Mouse (Mus musculus): ENCODE measurements around the gene Otub1. TPM values are rescaled to one million over a fixed set of nuclear protein-coding genes. Genes with fewer than 3 reads are reported as not detected.

The Otub1 gene
- polyA plus RNA-seq, 1 experiment from 2014 or later = 260 TPM

DNA sequence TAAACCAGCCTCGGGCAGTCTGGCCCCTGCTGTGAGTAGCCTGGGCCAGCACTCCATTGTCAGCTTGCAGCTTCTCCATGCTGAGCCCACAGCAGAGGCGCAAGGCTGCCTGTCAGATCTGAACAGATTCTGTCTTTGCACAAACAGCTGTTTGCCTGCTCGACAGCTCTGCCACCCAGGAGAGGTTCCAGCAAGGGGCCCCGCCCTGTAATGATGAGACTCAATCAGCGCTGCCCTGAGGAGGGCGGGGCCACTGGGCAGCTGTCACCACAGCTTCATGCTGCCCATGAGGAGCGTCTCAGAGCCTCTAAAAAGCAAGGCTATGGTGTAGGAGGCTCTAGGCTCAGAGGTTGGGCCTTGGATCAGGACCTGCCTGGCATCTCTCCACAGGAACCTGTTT is 52.9 kb downstream of the Otub1 start:
- Histone ChIP-seq H3K4me2 (ENCODE audit: low read depth, severe bottlenecking) (no peak overlapping the region), H3K4me3 (ENCODE audit: low read depth, low read length) (no peak overlapping the region), H3K27me3 (ENCODE audit: control insufficient read depth, insufficient read depth, low read length) (peaks cover 11% of the 10 kb centered on the region), H3K9ac (ENCODE audit: low read length) (no peak overlapping the region), H3K27ac (replicated peaks; ENCODE audit: low read depth, low read length) (no peak overlapping the region), H3K36me3 (ENCODE audit: control insufficient read depth, insufficient read depth, low read length) (no peaks in the 10 kb centered on the region), H3K4me1 (ENCODE audit: control insufficient read depth, insufficient read depth, low read length) (peaks cover 40% of the 10 kb centered on the region), H3K9me3 (ENCODE audit: control insufficient read depth, low read length) (no peaks in the 10 kb centered on the region)
- WGBS = 21% methylated on average over 7 of the region's 7 CpGs
- ATAC-seq (ENCODE audit: insufficient number of reproducible peaks, low FRiP score, low TSS enrichment, low read depth) (no peak), DNase-seq (ENCODE audit: low spot score) (no peak)

DNA sequence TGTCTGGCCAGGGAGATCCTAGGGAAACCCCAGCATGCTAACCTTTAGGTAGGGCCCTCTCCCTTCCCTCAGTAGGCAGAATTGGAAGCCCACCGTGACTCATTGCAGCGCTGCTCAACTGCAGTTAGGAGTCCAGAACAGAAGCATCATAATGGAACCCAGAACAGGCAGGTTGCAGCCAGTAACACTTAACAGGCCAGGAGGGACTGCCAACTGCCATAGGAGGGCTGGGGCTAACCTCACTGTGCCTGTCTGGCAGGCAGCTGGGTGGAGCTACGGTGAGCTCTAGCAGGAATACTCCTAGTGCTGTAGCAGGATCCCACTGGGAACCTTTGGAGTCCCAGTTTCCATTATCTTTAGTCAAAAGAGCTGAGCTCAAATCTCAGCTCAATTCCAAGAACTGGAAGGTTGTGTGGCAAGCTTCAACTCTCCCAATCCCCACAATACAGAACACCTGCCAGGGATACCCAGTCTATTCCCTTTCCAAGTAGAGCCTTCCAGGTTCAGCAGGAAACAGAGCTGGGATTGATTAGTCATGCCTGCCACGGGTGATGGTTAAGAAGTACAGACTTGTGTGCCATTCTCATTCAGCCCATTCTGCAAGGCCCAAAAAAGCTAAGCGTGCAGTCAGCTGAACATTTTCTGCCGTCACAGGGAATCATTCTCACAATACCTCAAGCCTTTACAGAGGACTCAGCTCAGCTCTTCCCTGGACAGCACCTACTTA is 54.0 kb downstream of the Otub1 start:
- Histone ChIP-seq H3K4me3 (ENCODE audit: low read depth, low read length) (no peak overlapping the region), H3K9ac (ENCODE audit: low read length) (no peak overlapping the region), H3K4me1 (ENCODE audit: control insufficient read depth, insufficient read depth, low read length) (peaks cover 42% of the 10 kb centered on the region), H3K36me3 (ENCODE audit: control insufficient read depth, insufficient read depth, low read length) (no peaks in the 10 kb centered on the region), H3K27me3 (ENCODE audit: control insufficient read depth, insufficient read depth, low read length) (peaks cover 4% of the 10 kb centered on the region), H3K4me2 (ENCODE audit: low read depth, severe bottlenecking) (no peak overlapping the region), H3K27ac (replicated peaks; ENCODE audit: low read depth, low read length) (no peak overlapping the region), H3K9me3 (ENCODE audit: control insufficient read depth, low read length) (no peaks in the 10 kb centered on the region)
- 87% methylated on average over 6 of the region's 6 CpGs for WGBS
- DNase-seq (ENCODE audit: low spot score) = no peak
- ATAC-seq (ENCODE audit: insufficient number of reproducible peaks, low FRiP score, low TSS enrichment, low read depth) = no peak

DNA sequence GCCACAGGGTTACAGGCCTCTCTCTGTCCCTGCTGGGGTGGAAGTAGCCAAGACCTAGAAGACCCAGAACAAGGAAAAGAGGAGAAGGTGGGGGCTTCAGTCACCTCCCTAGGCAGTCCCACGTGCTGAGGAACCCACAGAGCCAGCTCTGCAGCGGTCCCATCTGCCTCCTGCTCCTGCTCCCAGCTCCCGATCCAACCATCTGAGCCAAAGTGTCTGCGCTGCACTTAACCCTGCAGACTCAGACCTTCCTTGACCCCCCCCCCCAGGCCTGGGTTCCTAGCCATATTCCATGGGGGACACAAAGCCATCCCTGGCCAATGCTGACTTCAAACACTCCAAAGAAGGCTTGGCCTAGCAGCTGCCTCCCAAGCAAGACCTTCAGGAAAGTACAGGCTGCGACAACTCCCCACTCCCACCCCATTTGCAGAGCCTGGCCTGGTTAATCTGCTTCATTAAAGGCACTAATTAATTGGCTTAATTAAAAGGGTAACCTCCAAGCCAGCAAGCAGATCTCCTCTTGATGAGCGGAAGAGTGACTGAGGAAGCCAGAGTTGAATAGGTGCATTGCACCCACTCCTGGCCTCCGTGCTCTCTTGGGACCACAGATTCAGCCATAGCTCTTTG is 54.7 kb downstream of the Otub1 start:
- 91% methylated on average over 7 of the region's 7 CpGs for WGBS
- Histone ChIP-seq H3K4me1 (ENCODE audit: control insufficient read depth, insufficient read depth, low read length) (peaks cover 37% of the 10 kb centered on the region), H3K9ac (ENCODE audit: low read length) (no peak overlapping the region), H3K27ac (replicated peaks; ENCODE audit: low read depth, low read length) (no peak overlapping the region), H3K4me2 (ENCODE audit: low read depth, severe bottlenecking) (no peak overlapping the region), H3K36me3 (ENCODE audit: control insufficient read depth, insufficient read depth, low read length) (no peaks in the 10 kb centered on the region), H3K27me3 (ENCODE audit: control insufficient read depth, insufficient read depth, low read length) (peaks cover 3% of the 10 kb centered on the region), H3K4me3 (ENCODE audit: low read depth, low read length) (no peak overlapping the region), H3K9me3 (ENCODE audit: control insufficient read depth, low read length) (no peaks in the 10 kb centered on the region)
- DNase-seq (ENCODE audit: low spot score) (no peak), ATAC-seq (ENCODE audit: insufficient number of reproducible peaks, low FRiP score, low TSS enrichment, low read depth) (no peak)

DNA sequence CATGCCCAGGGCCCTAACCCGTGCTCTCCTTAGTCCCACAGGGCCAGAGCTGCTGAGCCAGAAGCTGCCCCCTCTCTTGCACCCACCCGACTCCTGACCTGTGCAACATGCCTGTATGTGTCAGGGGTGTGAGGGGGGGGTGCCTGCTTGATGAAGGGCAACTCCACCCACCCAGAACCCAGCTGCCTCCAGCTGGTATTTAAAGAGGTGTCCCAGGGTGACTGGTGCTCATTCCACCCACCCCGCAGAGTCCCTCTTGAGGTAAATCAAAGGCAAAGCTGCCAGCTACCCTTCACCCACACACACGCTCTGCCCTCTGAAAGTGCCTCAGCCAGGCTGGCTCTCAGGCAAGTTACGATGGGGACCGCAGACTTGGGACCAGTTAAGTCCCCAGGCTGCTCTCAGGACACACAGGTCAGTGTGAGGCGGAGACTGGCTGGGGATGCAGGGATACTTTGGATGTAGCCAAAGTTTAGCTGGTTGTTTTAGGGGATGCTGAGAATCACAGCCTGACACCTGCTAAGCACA is 56.9 kb downstream of the Otub1 start:
- H3K9me3 ChIP-seq (ENCODE audit: control insufficient read depth, low read length) = no peaks in the 10 kb centered on the region; the same call in 1 of the 2 replicates
- no peak overlapping the region for H3K9ac ChIP-seq (ENCODE audit: low read length)
- 62% methylated on average over 7 of the region's 7 CpGs for WGBS
- H3K4me3 ChIP-seq (ENCODE audit: low read depth, low read length) = no peak overlapping the region
- H3K36me3 ChIP-seq (ENCODE audit: control insufficient read depth, insufficient read depth, low read length) = no peaks in the 10 kb centered on the region
- ATAC-seq (ENCODE audit: insufficient number of reproducible peaks, low FRiP score, low TSS enrichment, low read depth) (no peak), DNase-seq (ENCODE audit: low spot score) (no peak)
- peaks cover 36% of the 10 kb centered on the region for H3K4me1 ChIP-seq (ENCODE audit: control insufficient read depth, insufficient read depth, low read length)
- H3K27ac ChIP-seq (replicated peaks; ENCODE audit: low read depth, low read length) = no peak overlapping the region
- peaks cover 17% of the 10 kb centered on the region for H3K27me3 ChIP-seq (ENCODE audit: control insufficient read depth, insufficient read depth, low read length)
- no peak overlapping the region for H3K4me2 ChIP-seq (ENCODE audit: low read depth, severe bottlenecking)

DNA sequence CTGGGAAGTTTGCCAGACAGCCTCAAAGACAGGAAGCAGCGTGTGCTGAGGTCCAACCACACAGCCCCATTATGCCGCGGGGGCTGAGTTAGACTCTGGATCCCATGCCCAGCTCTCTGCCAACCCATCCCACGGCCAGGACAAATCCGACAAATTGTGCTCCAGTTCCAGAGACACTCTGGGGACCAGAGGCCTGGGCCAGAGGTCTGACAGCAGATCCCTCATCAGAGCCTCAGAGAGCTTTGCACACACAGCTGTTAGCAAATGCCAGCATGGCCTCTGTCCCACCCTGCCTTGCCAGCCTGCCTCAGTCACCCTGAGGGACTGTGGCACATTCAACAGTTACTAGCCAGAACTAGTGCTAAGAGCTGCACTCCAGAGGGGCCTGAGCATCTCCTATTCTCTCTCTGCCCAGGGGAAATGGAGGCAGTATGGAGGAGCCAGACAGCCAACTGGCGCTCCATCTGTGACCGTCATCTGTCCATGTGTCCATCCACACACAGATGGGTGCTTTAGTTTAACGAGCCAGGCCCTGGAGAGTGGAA is 57.5 kb downstream of the Otub1 start:
- Histone ChIP-seq H3K4me3 (ENCODE audit: low read depth, low read length) (no peak overlapping the region), H3K9ac (ENCODE audit: low read length) (no peak overlapping the region), H3K27me3 (ENCODE audit: control insufficient read depth, insufficient read depth, low read length) (peaks cover 17% of the 10 kb centered on the region), H3K9me3 (ENCODE audit: control insufficient read depth, low read length) (no peaks in the 10 kb centered on the region; the same call in 1 of the 2 replicates), H3K4me1 (ENCODE audit: control insufficient read depth, insufficient read depth, low read length) (peaks cover 39% of the 10 kb centered on the region), H3K36me3 (ENCODE audit: control insufficient read depth, insufficient read depth, low read length) (no peaks in the 10 kb centered on the region), H3K4me2 (ENCODE audit: low read depth, severe bottlenecking) (no peak overlapping the region; the same call in 1 of the 2 replicates), H3K27ac (replicated peaks; ENCODE audit: low read depth, low read length) (no peak overlapping the region)
- DNase-seq (ENCODE audit: low spot score) (no peak), ATAC-seq (ENCODE audit: insufficient number of reproducible peaks, low FRiP score, low TSS enrichment, low read depth) (no peak)
- 64% methylated on average over 8 of the region's 8 CpGs for WGBS

Other genes starting within 250 kb of the Otub1 start
- 282 and 293 TPM in 2 replicates for gene Ppp1r14b, start 231.3 kb downstream of the Otub1 start, polyA plus RNA-seq (2014; fragmentation: Nextera tagmentation; extraction: Ambion mirVana)
- 24.4 and 27.7 TPM in 2 replicates for gene Plcb3, start 229.8 kb downstream of the Otub1 start, polyA plus RNA-seq (2014; fragmentation: Nextera tagmentation; extraction: Ambion mirVana)
- 70.9 and 72.7 TPM in 2 replicates for gene Fkbp2, start 225.8 kb downstream of the Otub1 start, polyA plus RNA-seq (2014; fragmentation: Nextera tagmentation; extraction: Ambion mirVana)
- 37.1 and 38.7 TPM in 2 replicates for gene Vegfb, start 218.7 kb downstream of the Otub1 start, polyA plus RNA-seq (2014; fragmentation: Nextera tagmentation; extraction: Ambion mirVana)
- 15.0 and 20.7 TPM in 2 replicates for gene Dnajc4, start 213.7 kb downstream of the Otub1 start, polyA plus RNA-seq (2014; fragmentation: Nextera tagmentation; extraction: Ambion mirVana)
- 18.3 and 22.3 TPM in 2 replicates for gene Nudt22, start 210.2 kb downstream of the Otub1 start, polyA plus RNA-seq (2014; fragmentation: Nextera tagmentation; extraction: Ambion mirVana)
- gene Trpt1, start 210.2 kb downstream of the Otub1 start, polyA plus RNA-seq (2014; fragmentation: Nextera tagmentation; extraction: Ambion mirVana) = 8.9 and 9.7 TPM in 2 replicates
- 7.1 and 7.3 TPM in 2 replicates for gene Fermt3, start 186.8 kb downstream of the Otub1 start, polyA plus RNA-seq (2014; fragmentation: Nextera tagmentation; extraction: Ambion mirVana)
- 448 and 453 TPM in 2 replicates for gene Stip1, start 166.3 kb downstream of the Otub1 start, polyA plus RNA-seq (2014; fragmentation: Nextera tagmentation; extraction: Ambion mirVana)
- 4.1 and 5.8 TPM in 2 replicates for gene Macrod1, start 149.5 kb downstream of the Otub1 start, polyA plus RNA-seq (2014; fragmentation: Nextera tagmentation; extraction: Ambion mirVana)
- gene Flrt1, start 100.6 kb downstream of the Otub1 start, polyA plus RNA-seq (2014; fragmentation: Nextera tagmentation; extraction: Ambion mirVana) = 3.0 and 3.9 TPM in 2 replicates
- 807 and 830 TPM in 2 replicates for gene Cox8a, start 11.3 kb upstream of the Otub1 start, polyA plus RNA-seq (2014; fragmentation: Nextera tagmentation; extraction: Ambion mirVana)
- 83.9 and 85.1 TPM in 2 replicates for gene Naa40, start 34.9 kb upstream of the Otub1 start, polyA plus RNA-seq (2014; fragmentation: Nextera tagmentation; extraction: Ambion mirVana)
- 22.6 and 30.0 TPM in 2 replicates for gene Rcor2, start 61.0 kb upstream of the Otub1 start, polyA plus RNA-seq (2014; fragmentation: Nextera tagmentation; extraction: Ambion mirVana)
- gene Mark2, start 135.5 kb upstream of the Otub1 start, polyA plus RNA-seq (2014; fragmentation: Nextera tagmentation; extraction: Ambion mirVana) = 46.8 and 53.6 TPM in 2 replicates
- 35.1 and 47.9 TPM in 2 replicates for gene Spindoc, start 176.7 kb upstream of the Otub1 start, polyA plus RNA-seq (2014; fragmentation: Nextera tagmentation; extraction: Ambion mirVana)
- 10.4 and 10.6 TPM in 2 replicates for gene 2700081O15Rik, start 211.3 kb upstream of the Otub1 start, polyA plus RNA-seq (2014; fragmentation: Nextera tagmentation; extraction: Ambion mirVana)